Mouse (Mus musculus) CH12.LX (cell line): ENCODE data around the gene 1700025F22Rik. TPM values are rescaled to one million over a fixed set of nuclear protein-coding genes. Genes with fewer than 3 reads are reported as not detected.
"Not testable (repeated sequence)": the region's sequence is repeated elsewhere in the genome, so short reads cannot be mapped to it uniquely, and the experiment has no call there.

Source experiments
- DNase-seq: peaks from one replicate; pipeline ENCODE4 v3.0.0-alpha.2; 2013; ENCODE audit errors: extremely low read depth
- H3K27ac ChIP-seq: 2 replicates; pipeline ENCODE4 v1.5.1; 2012; ENCODE audit warnings: low read depth, mild to moderate bottlenecking, control low read depth, moderate library complexity; ENCODE audit not compliant: insufficient read depth
- H3K27me3 ChIP-seq: replicated peaks from 2 replicates; pipeline ENCODE3; 2012; ENCODE audit warnings: inconsistent platforms
- H3K36me3 ChIP-seq, 2 experiments: replicated peaks in 1 of 2; 2 replicates each; pipeline versions ENCODE3 to v1.6.1; 2012; ENCODE audit warnings: inconsistent platforms in 1 of 2, low read length in 1 of 2, mild to moderate bottlenecking in 1 of 2, mixed read lengths in 1 of 2, moderate library complexity in 1 of 2; ENCODE audit not compliant: control insufficient read depth in 1 of 2, insufficient read depth in 1 of 2
- H3K4me1 ChIP-seq, 2 experiments: 2 replicates each; pipeline ENCODE4 v1.6.1; 2012; ENCODE audit warnings: inconsistent platforms in 1 of 2, moderate library complexity in 1 of 2; ENCODE audit not compliant: insufficient read depth in 2 of 2, control insufficient read depth in 1 of 2
- H3K4me2 ChIP-seq: 2 replicates; pipeline ENCODE4 v1.6.1; 2012; ENCODE audit warnings: low read depth, mild to moderate bottlenecking, control low read depth; ENCODE audit not compliant: poor library complexity, insufficient read depth, severe bottlenecking
- H3K4me3 ChIP-seq, 3 experiments: fragments of 150-350 bp in 1 of 3; sonication (generic) in 1 of 3; replicated peaks in 1 of 3; 2 replicates each; pipeline versions ENCODE3 to v1.5.1; 2011 to 2012; ENCODE audit warnings: low read depth in 2 of 3, low read length in 2 of 3, mild to moderate bottlenecking in 2 of 3, moderate library complexity in 2 of 3, control low read depth in 1 of 3, improper control_type of control experiment in 1 of 3, inconsistent platforms in 1 of 3, mixed read lengths in 1 of 3; ENCODE audit not compliant: poor library complexity in 1 of 3
- H3K79me2 ChIP-seq: replicated peaks from 2 replicates; pipeline ENCODE4 v1.6.1; 2012; ENCODE audit warnings: mild to moderate bottlenecking, moderate library complexity; ENCODE audit not compliant: control insufficient read depth, poor library complexity, insufficient read depth, severe bottlenecking; ENCODE audit errors: extremely low read depth
- H3K9ac ChIP-seq: 2 replicates; pipeline ENCODE4 v1.6.1; 2012; ENCODE audit warnings: low read depth, mild to moderate bottlenecking, control low read depth, moderate library complexity; ENCODE audit not compliant: insufficient read depth
- H3K9me3 ChIP-seq: replicated peaks from 2 replicates; pipeline ENCODE3; 2012; ENCODE audit warnings: low read length, inconsistent platforms, mixed read lengths
- BHLHE40 ChIP-seq: IDR thresholded peaks from 2 replicates; pipeline ENCODE4 v1.6.1; 2011; ENCODE audit warnings: mild to moderate bottlenecking, low read depth, low read length, improper control_type of control experiment
- ETS1 ChIP-seq: conservative IDR thresholded peaks from 2 replicates; pipeline ENCODE4 v1.6.1; 2012; ENCODE audit warnings: low read depth, mild to moderate bottlenecking, inconsistent platforms, low read length, improper control_type of control experiment, moderate library complexity
- JUND ChIP-seq: conservative IDR thresholded peaks from 2 replicates; pipeline ENCODE4 v1.6.1; 2011; ENCODE audit warnings: low read depth, low read length, improper control_type of control experiment
- MYC ChIP-seq: IDR thresholded peaks from 2 replicates; pipeline ENCODE4 v1.6.1; 2011; ENCODE audit warnings: low read depth, mild to moderate bottlenecking, improper control_type of control experiment, low read length
- POLR2A ChIP-seq: IDR thresholded peaks from 2 replicates; pipeline ENCODE4 v1.6.1; 2011; ENCODE audit warnings: low read depth, mild to moderate bottlenecking, improper control_type of control experiment, low read length
- RAD21 ChIP-seq: IDR thresholded peaks from 2 replicates; pipeline ENCODE4 v1.6.1; 2011; ENCODE audit warnings: low read depth, mild to moderate bottlenecking, low read length, improper control_type of control experiment, moderate library complexity
- SIN3A ChIP-seq: IDR thresholded peaks from 2 replicates; pipeline ENCODE4 v1.6.1; 2012; ENCODE audit warnings: low read length, improper control_type of control experiment, inconsistent platforms
- TBP ChIP-seq: conservative IDR thresholded peaks from 2 replicates; pipeline ENCODE4 v1.6.1; 2011; ENCODE audit warnings: low read depth, low read length, improper control_type of control experiment
- TCF12 ChIP-seq: IDR thresholded peaks from 2 replicates; pipeline ENCODE4 v1.6.1; 2014; ENCODE audit warnings: low read depth, mild to moderate bottlenecking, inconsistent platforms, low read length, improper control_type of control experiment
- dilution Hi-C: fragments of 300-500 bp; cut with MboI; formaldehyde crosslinking; loops from 2 replicates; pipeline ENCODE4 v1.14.3; 2020; ENCODE audit warnings: low sequenced_read_pairs; ENCODE audit not compliant: extremely low pct_unique_long_range_greater_than_20kb, extremely low pct_ligation_motif_present
- in situ Hi-C: fragments of 300-500 bp; cut with MboI; formaldehyde crosslinking; loops from 3 replicates; pipeline ENCODE4 v1.14.3; 2019; ENCODE audit warnings: low sequenced_read_pairs, low pct_ligation_motif_present, low pct_unique_long_range_greater_than_20kb, mixed read lengths
- polyA plus RNA-seq: library from polyadenylated mRNA; unstranded; fragments of >175 nt; gene quantifications from 2 replicates; pipeline ENCODE4 v1.2.1, GENCODE M21; 2012; ENCODE audit warnings: low read depth; ENCODE audit not compliant: insufficient read length
- total RNA-seq, 2 experiments: library from RNA; depleted of rRNA; stranded (reverse); fragments of 300-350 nt in 1 of 2; fragments of >200 nt in 1 of 2; gene quantifications; 2 replicates each; pipeline ENCODE4 v1.2.3; 2012 to 2014

Gene 1700025F22Rik
- total and polyA plus RNA-seq, 3 experiments, result not detected

GRCm38 (mm10) chr19:11129702-11130101, 35.4 kb downstream of the 1700025F22Rik start:
- TF ChIP-seq JUND (peak; percentile 26; the same call in 1 of the 2 replicates), TCF12 (no peak), TBP (no peak), POLR2A (no peak), SIN3A (no peak), MYC (no peak)
- peaks cover 0 to 3% of the 10 kb centered on the region in 2 experiments; a peak in 1 of 4 replicates for H3K4me1 ChIP-seq
- H3K4me2 ChIP-seq, result no peak overlapping the region
- no peaks in the 10 kb centered on the region for H3K27me3 ChIP-seq
- no peak overlapping the region for H3K27ac ChIP-seq
- no peaks in the 10 kb centered on the region for H3K36me3 ChIP-seq
- in situ Hi-C loops (no loop called here), dilution Hi-C loops (no loop called here)
- no peak overlapping the region for H3K4me3 ChIP-seq
- H3K79me2 ChIP-seq, result no peaks in the 10 kb centered on the region
- H3K9ac ChIP-seq, result no peak overlapping the region
- DNase-seq, result peak; percentile 12
- no peaks in the 10 kb centered on the region for H3K9me3 ChIP-seq

GRCm38 (mm10) chr19:11121016-11121420, 44.1 kb downstream of the 1700025F22Rik start:
- H3K27ac ChIP-seq, in situ Hi-C loops, dilution Hi-C loops: not testable (repeated sequence)

GRCm38 (mm10) chr19:11119338-11119737, 45.8 kb downstream of the 1700025F22Rik start:
- dilution Hi-C loops (no loop called here), in situ Hi-C loops (no loop called here)
- no peaks in the 10 kb centered on the region for H3K9me3 ChIP-seq
- H3K36me3 ChIP-seq, result no peaks in the 10 kb centered on the region
- TF ChIP-seq RAD21, result no peak
- TF ChIP-seq BHLHE40, result peak; percentile 56
- peak; percentile 50 for TF ChIP-seq ETS1
- no peak overlapping the region for H3K9ac ChIP-seq
- H3K4me1 ChIP-seq, result peaks cover 2 to 22% of the 10 kb centered on the region in 2 experiments; a peak in 2 of 4 replicates
- H3K27ac ChIP-seq, result no peak overlapping the region
- H3K79me2 ChIP-seq, result no peaks in the 10 kb centered on the region
- DNase-seq, result peak; percentile 65
- H3K4me2 ChIP-seq, result peak overlapping the region; percentile 10; the same call in 1 of the 2 replicates
- no peak overlapping the region for H3K4me3 ChIP-seq
- no peaks in the 10 kb centered on the region for H3K27me3 ChIP-seq

More at GRCm38 (mm10) chr19:11121016-11121420, 44.1 kb downstream of the 1700025F22Rik start:
- H3K9me3 ChIP-seq, H3K9ac ChIP-seq, H3K27me3 ChIP-seq, H3K4me3 ChIP-seq, H3K36me3 ChIP-seq, DNase-seq, H3K79me2 ChIP-seq, H3K4me2 ChIP-seq: not testable (repeated sequence)
- peaks cover 2 to 22% of the 10 kb centered on the region in 2 experiments; a peak in 2 of 4 replicates for H3K4me1 ChIP-seq
